Comparison of ENCODE assay signal across 8 mouse cellular contexts in the genomic region with DNA sequence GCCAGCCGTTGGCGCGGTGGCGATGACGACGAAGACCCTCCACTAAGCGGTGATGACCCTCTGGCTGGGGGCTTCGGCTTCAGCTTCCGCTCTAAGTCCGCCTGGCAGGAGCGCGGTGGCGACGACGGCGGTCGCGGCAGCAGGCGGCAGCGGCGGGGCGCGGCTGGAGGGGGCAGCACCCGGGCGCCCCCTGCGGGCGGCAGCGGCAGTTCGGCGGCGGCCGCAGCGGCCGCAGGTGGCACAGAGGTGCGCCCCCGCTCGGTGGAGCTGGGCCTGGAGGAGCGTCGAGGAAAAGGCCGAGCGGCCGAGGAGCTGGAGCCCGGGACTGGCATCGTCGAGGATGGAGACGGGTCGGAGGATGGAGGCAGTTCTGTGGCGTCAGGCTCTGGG. TPM values are rescaled to one million over a fixed set of nuclear protein-coding genes. Genes with fewer than 3 reads are reported as not detected.
DNase-seq lines count a peak whose midpoint lies in the region; ATAC-seq and TF ChIP-seq lines count a peak whose summit lies in the region.

No protein-coding gene starts in this region.

- 0 out of 2 replicates have a peak, but pooled peaks have one; percentile 10 for ATAC-seq in intestine, embryonic 14.5 days (replicated peaks; ENCODE audit: low FRiP score, low TSS enrichment, low read depth)
- ATAC-seq in midbrain, embryonic 16.5 days = no peak

- no peaks in the 10 kb centered on the region for H3K36me3 ChIP-seq in intestine, embryonic 14.5 days (ENCODE audit: control insufficient read depth, insufficient read depth, low read length)
- H3K36me3 ChIP-seq in liver, adult 2 months (ENCODE audit: control insufficient read depth, insufficient read depth, low read length) = no peaks in the 10 kb centered on the region
- no peaks in the 10 kb centered on the region for H3K36me3 ChIP-seq in midbrain, embryonic 16.5 days (ENCODE audit: control insufficient read depth, insufficient read depth, low read length)

- peak overlapping the region; percentile 37 for H3K4me3 ChIP-seq in cerebellum, adult 2 months (replicated peaks; ENCODE audit: insufficient read depth, low read depth, low read length)
- peak overlapping the region; percentile 62 for H3K4me3 ChIP-seq in intestine, embryonic 14.5 days (ENCODE audit: low read depth, low read length)
- peak overlapping the region; percentile 51; the same call in 1 of the 2 replicates for H3K4me3 ChIP-seq in liver, adult 2 months (ENCODE audit: insufficient read depth, low read depth, low read length)
- peak overlapping the region; percentile 82 for H3K4me3 ChIP-seq in midbrain, embryonic 16.5 days (ENCODE audit: low read depth, low read length)

- peaks cover 2% of the 10 kb centered on the region; the same call in 1 of the 2 replicates for H3K4me1 ChIP-seq in cerebellum, adult 2 months (ENCODE audit: control insufficient read depth, insufficient read depth, low read length)
- H3K4me1 ChIP-seq in intestine, embryonic 14.5 days (replicated peaks; ENCODE audit: control insufficient read depth, insufficient read depth, low read length) = peaks cover 10% of the 10 kb centered on the region
- H3K4me1 ChIP-seq in liver, adult 2 months (ENCODE audit: control insufficient read depth, insufficient read depth, low read length) = peaks cover 4% of the 10 kb centered on the region; the same call in 1 of the 2 replicates
- peaks cover 66% of the 10 kb centered on the region for H3K4me1 ChIP-seq in midbrain, embryonic 16.5 days (ENCODE audit: control insufficient read depth, insufficient read depth, low read length)

- 5% methylated on average over 48 of the region's 48 CpGs for WGBS in cerebellum, adult 2 months
- 3% methylated on average over 48 of the region's 48 CpGs for WGBS in intestine, embryonic 14.5 days
- WGBS in liver, adult 2 months = 4% methylated on average over 47 of the region's 48 CpGs
- WGBS in midbrain, embryonic 16.5 days = 2% methylated on average over 48 of the region's 48 CpGs

- DNase-seq in cerebellum, adult 2 months = peak in 1 of 2 experiments; percentile 33
- DNase-seq in cerebellum, adult 9-10 months = no peak
- peak; percentile 8 for DNase-seq in c-Kit-positive CD71-positive TER-119-positive erythroid progenitor cells, embryonic 14.5 days (ENCODE audit: low spot score)
- peak; percentile 55 for DNase-seq in forelimb bud, embryonic 11.5 days (ENCODE audit: low read depth, low spot score)
- DNase-seq in intestine, embryonic 14.5 days (ENCODE audit: low spot score) = peak; percentile 73
- DNase-seq in liver, adult 2 months (ENCODE audit: extremely low read depth, low read depth, low spot score) = no peak
- DNase-seq in testis, postnatal 14 days (ENCODE audit: low spot score) = peak; percentile 63

- no peak for TF ChIP-seq POLR2A in cerebellum, adult 2 months (IDR thresholded peaks at IDR 0.05; ENCODE audit: borderline replicate concordance, insufficient read depth, low read length)
- TF ChIP-seq POLR2A in liver, adult 2 months (IDR thresholded peaks at IDR 0.05; ENCODE audit: extremely low read depth, insufficient read depth, low read length) = no peak

- peak overlapping the region; percentile 67 for H3K9ac ChIP-seq in intestine, embryonic 14.5 days (ENCODE audit: low read length)
- H3K9ac ChIP-seq in liver, adult 2 months (ENCODE audit: low read depth, low read length) = peak overlapping the region; percentile 61
- H3K9ac ChIP-seq in midbrain, embryonic 16.5 days (ENCODE audit: low read depth, low read length) = peak overlapping the region; percentile 91

- no peaks in the 10 kb centered on the region for H3K27me3 ChIP-seq in cerebellum, adult 2 months (ENCODE audit: control insufficient read depth, insufficient read depth, low read length)
- peaks cover 53% of the 10 kb centered on the region for H3K27me3 ChIP-seq in intestine, embryonic 14.5 days (replicated peaks; ENCODE audit: control insufficient read depth, insufficient read depth, low read length)
- H3K27me3 ChIP-seq in liver, adult 2 months (ENCODE audit: control insufficient read depth, insufficient read depth, low read length) = peaks cover 39% of the 10 kb centered on the region
- H3K27me3 ChIP-seq in midbrain, embryonic 16.5 days (ENCODE audit: control insufficient read depth, insufficient read depth, low read depth, low read length) = peaks cover 8% of the 10 kb centered on the region

- peak overlapping the region; percentile 92 for H3K4me2 ChIP-seq in intestine, embryonic 14.5 days (ENCODE audit: low read length)
- peak overlapping the region; percentile 82 for H3K4me2 ChIP-seq in midbrain, embryonic 16.5 days (ENCODE audit: low read length)

- no peaks in the 10 kb centered on the region for H3K9me3 ChIP-seq in intestine, embryonic 14.5 days (ENCODE audit: control insufficient read depth, low read length)
- no peaks in the 10 kb centered on the region for H3K9me3 ChIP-seq in midbrain, embryonic 16.5 days (replicated peaks; ENCODE audit: control insufficient read depth, low read length, poor library complexity, severe bottlenecking)

- TF ChIP-seq CTCF in cerebellum, adult 2 months (IDR thresholded peaks at IDR 0.05; ENCODE audit: borderline replicate concordance, insufficient read depth, low read depth, low read length) = 0 out of 2 replicates have a peak, but pooled peaks have one; percentile 7
- peak; percentile 69 for TF ChIP-seq CTCF in liver, adult 2 months (IDR thresholded peaks at IDR 0.05; ENCODE audit: low read depth, low read length)

- no peak overlapping the region for H3K27ac ChIP-seq in cerebellum, adult 2 months (ENCODE audit: insufficient read depth, low read length)
- H3K27ac ChIP-seq in intestine, embryonic 14.5 days (ENCODE audit: low read depth) = no peak overlapping the region
- no peak overlapping the region for H3K27ac ChIP-seq in liver, adult 2 months (replicated peaks; ENCODE audit: insufficient read depth, low read depth, low read length)
- H3K27ac ChIP-seq in midbrain, embryonic 16.5 days (ENCODE audit: low read length) = peak overlapping the region; percentile 91

- no peaks in the 10 kb centered on the region for H3K79me2 ChIP-seq in liver, adult 2 months (ENCODE audit: control insufficient read depth, insufficient read depth, low read length)

RNA-seq across cellular contexts. Expression of a gene that starts 1.6 kb away (rescaled TPM):
- 36.0 and 37.7 TPM in 2 replicates for polyA plus RNA-seq in cerebellum, adult 2 months (2012; rRNA removed)
- 3.6 and 3.9 TPM in 2 replicates for polyA plus RNA-seq in intestine, embryonic 14.5 days (2014; fragmentation: Nextera tagmentation; extraction: Ambion mirVana)
- total RNA-seq in liver, adult 2 months (2014; rRNA removed) = 0.46 and 0.81 TPM in 2 replicates
- 1.3 and 1.6 TPM in 2 replicates for polyA plus RNA-seq in liver, adult 2 months (2012; rRNA removed)
- polyA plus RNA-seq in midbrain, embryonic 16.5 days (2015; fragmentation: Nextera tagmentation; extraction: Ambion mirVana) = 7.0 and 7.1 TPM in 2 replicates

Comparison
In these comparisons a context has a peak if more than half of its experiments do, and no peak if none do; other contexts are left out.
1. DNase-seq: peak in c-Kit-positive CD71-positive TER-119-positive erythroid progenitor cells, embryonic 14.5 days (single experiment), forelimb bud, embryonic 11.5 days (single experiment), intestine, embryonic 14.5 days (single experiment) and testis, postnatal 14 days (single experiment); none in cerebellum, adult 9-10 months (single experiment) and liver, adult 2 months (single experiment).
2. Peak in every context shown above with its lines, with median percentiles within 50 percentile points of each other: H3K4me3 ChIP-seq and H3K9ac ChIP-seq.